Mouse (Mus musculus) right cerebral cortex, postnatal 25 days (tissue): ENCODE data around the gene Nkx6-2.

ENCODE experiments used
- DNase-seq: peaks from one replicate; pipeline ENCODE4 v3.0.0; 2022

The Nkx6-2 gene

DNA sequence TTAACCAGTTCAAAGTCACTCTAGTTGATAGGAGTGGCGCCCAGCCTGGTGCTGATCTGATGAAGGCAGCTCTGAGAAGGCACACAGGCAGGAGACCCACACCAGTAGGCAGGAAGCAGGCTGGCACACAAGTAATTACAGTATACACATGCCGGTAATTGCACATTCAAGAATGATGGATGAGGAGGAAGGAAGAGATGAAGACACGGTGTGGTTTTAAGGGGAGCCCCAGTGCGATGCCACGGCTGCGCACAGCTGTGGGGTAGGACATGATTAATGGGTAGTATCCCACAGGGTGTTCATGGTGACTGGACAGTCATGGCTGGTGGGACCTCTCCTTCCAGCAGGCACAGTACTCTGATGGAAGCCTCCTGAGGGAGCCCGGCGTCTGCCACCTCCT lies 16.1 kb downstream of the Nkx6-2 start:
- no peak for DNase-seq

DNA sequence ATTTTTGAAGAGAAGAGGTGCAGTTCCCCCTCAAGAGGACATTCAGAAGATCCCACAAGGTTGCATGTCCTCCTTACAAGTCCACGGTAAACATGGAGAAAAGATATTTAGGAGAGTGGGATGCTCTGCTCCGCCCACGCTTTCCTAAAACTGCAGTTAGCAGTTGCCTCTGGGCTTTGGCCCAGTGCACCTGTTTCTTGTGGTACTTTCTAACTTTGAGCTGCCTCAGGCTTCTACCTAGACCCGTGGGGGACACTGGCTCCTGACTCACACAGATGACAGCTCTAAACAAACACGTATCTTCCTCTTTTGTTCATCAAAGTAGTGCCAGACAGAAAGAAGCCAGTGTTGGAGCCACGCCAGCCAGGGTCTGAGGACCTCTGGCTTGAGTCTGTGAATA lies 16.6 kb downstream of the Nkx6-2 start:
- DNase-seq, result no peak

DNA sequence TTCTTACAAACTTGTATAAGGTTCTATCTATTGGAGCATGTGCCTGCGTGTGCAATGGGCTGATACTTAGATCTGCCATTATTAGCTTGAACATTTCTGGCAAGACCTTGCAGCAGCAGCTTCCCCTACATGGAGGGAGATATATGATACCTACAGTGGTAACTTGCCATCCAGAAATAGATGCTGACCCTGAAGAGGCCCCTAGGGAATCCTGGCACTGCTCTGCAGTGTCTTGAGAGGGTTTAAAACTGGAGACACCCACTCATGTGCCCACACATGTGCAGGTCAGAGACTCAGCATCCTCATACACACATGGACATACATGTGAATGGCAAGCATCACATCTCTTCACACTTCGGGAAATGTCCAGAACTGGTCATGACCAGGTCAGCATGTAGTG lies 18.4 kb downstream of the Nkx6-2 start:
- no peak for DNase-seq

DNA sequence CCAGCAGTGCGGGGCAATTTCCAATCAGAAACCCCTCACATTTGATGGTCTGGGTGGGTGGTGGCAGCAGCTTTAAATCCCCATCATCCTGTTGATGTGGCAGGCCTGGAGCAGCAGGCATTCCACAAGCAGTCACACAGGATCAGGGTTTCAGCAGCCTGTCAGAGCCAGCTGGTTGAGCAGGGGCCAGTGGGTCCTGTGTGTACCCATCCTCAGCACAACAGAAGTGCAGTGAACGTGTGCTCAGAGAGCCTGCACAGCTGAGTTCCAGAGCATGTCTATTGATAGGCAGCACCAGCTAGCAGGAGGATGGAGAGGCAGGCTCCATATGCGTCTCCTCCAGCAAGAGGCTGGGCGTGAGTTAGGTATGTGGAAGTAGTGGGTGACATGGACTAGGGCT lies 19.2 kb downstream of the Nkx6-2 start:
- DNase-seq, result no peak

DNA sequence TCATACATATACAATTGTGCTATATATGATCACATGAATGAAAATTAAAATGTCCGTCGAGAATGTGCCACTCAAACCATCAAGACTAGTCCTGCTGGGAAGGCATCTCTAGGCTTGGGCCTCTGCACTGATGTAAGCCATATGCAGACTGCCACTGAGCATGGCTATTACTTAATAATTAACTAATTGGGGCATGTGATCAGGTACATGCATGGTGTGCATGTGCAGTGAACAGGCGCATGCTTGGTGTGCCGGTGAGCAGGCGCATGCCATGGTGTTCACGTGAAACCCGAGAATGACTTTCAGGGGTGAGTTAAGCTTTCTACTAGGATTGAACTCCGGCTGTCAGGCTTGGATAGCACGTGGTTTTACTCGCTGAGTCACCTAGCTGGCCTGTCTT lies 22.9 kb downstream of the Nkx6-2 start:
- no peak for DNase-seq

DNA sequence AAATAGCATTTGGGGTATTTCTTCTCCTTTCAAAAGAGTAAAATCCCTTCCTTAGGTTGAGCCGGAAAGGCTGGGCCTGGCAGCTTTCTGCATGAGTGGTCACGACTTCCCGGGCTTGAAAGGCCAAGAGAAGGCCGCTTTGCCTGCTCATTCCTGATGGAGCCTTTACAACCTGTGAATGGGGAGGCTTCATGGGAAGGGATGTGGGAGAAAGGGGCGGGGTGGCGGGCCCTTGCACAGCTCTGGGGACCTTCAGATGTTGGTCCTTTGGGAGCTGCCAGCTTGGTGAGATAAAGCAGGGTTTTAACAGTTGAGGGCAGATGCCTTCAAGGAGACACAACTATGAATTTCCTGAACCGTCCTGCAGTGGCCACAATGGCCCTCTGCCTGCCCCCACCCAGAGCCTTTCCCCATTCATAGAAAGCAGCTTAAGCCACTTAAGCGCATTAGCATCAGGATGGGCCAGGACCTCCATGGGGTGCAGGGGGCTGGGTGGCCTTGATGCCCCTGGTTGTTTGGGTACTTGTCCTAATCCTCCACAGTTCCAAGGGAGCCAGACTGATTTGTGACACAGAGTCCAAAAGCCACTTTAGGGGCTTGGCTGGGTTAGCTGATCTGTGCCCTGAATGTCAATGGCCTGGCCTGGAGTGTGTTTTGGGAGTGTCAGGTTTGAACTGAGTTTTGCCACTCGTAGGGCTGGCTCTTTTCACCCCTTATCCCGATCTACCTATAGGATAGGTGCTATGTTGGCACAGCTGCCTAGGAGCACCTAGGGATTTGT lies 25.7 kb downstream of the Nkx6-2 start:
- no peak for DNase-seq

DNA sequence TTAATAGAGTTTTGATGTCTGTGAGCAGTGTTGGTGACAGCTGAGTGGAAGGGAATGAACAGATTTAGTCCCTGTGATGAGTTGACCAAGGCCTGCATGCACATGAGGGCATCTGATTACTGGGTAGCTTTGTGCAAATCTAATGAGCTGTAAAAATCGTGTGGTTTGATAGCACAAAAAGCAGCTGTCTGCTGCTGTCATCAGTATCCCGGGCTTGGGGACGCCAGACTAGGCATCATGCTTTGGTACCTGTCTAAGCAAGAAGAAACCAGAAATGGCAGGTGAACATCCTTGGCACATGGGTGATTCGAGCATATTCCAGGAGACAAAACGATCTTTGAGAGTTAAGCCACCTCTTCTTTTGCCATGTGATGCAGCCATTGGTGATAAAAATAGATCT lies 26.3 kb downstream of the Nkx6-2 start:
- DNase-seq, result no peak

DNA sequence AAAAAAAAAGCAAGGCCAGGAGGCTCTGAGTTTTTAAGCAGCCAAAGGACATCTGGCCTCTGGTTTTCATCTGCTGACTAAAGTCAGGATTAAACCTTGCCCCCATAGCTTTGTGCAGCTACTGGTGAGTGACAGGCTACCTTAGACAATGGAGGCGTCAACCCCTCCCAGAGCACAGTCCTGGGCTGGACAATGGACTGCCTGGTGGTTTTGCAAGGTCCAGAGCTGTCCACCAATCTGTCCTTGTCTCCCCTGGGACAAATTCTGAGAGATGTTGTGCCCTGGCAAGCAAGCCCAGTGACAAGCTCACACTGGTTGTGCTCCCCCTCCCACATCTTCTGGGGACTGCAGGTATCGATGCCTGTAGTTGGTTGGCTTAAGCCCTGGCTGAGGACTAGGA lies 31.1 kb downstream of the Nkx6-2 start:
- DNase-seq, result no peak

DNA sequence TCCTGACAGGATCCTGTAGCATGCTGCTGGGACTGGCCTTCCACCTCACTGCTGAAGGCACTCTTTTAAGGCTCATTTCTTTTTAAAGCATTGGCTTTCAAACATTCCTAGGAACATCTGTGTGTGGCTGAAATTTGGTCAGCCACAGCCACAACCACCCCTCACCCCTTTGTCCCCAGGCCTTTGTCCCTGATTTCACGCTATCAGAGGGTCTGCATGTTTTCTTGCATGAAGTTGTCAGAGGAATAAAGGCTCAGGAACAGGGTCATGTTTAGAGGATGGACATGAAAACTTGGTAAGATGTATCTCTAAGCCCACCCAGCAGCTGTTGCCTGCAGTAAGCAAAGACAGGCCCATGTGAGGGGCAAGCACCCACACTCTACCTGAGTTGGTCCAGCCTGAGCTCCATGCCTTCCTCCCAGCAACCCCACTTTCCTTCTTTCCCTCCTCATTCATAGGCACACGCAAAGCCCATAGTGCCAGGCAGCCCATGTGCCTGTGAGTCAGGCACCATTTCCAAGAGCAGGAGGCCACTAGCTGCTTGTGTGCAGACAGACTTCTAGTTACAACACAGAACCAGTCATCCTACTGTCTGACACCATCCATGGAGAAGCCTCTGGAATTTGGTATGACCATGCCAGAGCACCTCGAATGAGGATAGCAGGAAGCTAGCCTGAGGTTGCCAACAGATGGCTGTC lies 32.4 kb downstream of the Nkx6-2 start:
- no peak for DNase-seq

DNA sequence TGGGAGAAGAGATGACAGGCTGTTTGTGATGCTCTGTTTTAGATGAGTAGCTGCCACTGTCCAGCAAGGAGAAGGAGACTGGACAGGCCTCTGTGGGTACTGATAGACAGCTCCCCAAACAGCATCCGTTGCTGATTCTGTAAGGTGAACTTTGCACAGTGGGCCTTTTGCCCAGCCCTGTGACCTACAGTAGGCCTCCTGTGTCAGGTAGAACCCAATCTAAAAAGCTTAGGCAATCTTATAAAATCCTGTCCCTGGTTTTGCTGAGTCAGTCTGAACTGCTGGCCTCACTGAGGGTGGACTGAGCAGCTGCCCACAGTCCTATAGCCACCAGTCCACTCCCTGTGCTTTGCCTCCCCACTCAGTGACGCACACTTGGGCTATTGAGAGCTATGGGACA lies 35.3 kb downstream of the Nkx6-2 start:
- no peak for DNase-seq

DNA sequence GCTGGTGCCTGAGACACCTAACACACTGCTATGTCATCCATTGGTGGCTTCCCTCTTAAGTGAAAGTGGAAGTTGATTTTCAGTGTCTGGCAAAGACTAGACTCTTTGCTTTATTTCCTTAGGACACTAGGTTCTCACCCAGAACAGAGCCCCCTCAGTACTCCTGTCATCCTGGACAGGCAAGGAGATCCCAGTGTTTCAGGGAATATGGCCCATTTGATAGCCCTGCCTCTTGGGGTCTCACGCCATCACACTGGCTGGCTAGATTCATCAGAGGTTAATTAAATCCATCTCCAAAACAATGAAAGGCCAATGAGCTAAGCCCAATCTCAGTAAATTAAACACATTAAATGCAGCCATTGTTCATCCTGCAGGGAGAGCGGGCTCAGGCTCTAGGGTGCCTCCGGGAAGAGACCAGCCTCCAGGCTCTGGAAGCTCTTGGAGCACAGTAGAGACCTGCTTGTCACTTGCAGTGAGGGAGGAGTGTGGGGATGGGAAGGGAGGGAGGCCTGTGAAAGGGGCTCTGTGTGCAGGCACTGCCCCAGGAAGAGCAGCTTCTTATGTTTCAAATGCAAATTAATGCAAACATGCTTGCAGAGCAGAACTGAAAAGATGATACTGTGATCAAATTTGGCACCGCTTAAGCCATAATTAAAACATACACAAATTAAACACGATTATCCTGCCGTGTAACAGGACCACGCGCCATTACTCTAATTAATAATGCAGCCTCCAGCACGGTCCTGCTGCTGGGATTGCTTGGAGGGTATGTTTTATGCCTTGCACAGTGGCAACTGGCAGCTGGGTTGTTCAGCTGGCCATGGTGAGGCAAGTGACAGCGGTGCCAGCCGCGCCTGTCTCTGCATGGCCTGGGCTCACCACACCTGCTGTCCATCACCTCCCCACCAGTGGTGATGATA lies 37.6 kb downstream of the Nkx6-2 start:
- no peak for DNase-seq

DNA sequence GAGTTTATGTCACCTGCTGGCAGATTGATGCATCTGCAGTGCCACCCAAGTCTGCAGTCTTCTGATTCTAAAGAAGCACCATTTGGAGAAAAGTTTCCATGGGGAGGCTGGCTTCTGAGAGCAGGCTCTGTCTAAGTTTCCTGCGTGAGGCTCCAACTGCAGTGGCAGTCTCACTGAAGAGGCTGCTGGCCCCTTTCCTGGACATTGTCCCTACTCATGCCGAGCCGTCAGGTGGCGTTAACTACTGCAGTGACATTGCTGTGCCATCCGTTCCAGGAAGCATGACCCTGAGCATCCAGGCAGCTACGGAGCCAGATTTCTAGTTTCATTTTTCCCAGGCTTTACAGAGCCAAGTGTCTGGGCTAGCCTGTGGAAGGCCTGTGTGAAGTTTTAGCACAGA lies 41.2 kb downstream of the Nkx6-2 start:
- no peak for DNase-seq

DNA sequence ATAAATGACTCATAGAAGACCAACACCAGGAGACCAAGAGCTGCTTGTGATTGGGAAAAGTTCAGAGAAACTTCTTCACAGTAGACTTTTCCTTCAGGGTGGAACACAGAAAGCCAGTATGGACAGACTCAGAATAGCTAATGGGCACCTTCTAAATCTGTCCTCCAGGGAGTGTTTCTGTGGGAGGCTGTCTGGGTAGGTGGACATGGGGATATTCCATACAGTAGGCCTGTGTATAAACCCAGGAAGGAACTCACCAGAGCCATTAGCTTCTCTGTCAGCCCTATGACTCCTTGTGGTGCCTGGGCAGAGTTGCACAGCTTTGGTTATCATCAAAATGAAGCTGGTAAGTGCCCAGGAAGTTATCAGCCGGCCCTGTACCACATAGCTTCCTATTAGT lies 42.0 kb downstream of the Nkx6-2 start:
- DNase-seq, result no peak

DNA sequence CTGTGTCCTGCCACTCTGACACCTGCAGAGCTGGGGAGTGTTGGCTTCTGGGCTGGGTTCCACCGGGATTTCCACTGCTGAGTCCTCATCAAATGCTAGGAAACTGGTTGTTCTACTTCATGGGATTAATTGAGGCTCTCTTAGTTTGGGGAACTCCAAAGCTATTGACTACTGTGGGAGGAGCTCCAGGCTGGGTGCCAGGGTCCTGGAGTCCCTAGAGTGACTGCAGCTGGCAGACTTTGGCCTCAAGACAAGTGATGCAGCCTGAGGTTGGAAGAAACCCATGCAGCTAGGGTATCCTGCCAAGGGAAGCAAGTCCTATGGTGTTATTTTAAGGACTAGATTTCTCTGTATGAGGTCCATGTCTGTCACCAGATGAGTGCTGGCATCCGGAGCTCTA lies 44.1 kb downstream of the Nkx6-2 start:
- DNase-seq, result no peak

DNA sequence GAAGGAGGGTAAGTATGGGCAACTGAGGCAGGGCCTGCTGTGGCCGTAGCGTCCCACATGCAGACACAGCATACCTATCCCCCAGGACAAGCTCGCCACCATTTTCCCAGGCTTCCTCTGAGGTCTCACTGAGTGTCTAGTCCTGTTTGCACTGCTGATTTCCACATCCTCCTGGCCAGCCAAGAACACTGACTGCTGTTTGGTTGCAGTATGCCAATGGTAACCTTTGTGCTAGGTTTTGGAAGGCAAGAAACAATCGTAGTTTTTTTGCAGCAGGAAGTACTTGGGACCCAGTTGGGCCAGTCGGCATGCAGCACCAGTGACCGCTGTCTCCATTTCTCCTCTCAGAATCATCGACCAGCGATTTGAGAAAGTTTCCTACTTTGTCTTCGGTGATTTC lies 44.8 kb downstream of the Nkx6-2 start:
- no peak for DNase-seq

DNA sequence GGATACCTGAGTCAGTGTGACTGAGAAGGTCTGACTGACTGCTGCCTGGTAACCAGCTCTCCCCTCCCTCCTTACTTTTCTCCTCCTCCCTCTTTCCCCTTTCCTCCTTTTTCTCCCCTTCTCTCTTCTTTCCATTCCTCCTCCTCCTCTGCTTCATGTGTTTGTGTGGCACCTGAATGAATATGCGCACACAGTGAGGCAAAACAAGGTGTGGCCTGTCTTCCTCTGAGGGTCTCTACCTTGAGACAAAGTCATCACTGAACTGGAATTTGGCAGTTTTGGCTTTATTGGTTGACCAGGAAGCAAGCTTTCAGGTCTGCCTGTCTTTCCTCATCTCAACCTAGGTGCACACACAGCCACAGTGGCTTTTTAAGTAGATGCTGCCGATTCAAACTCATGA lies 45.8 kb downstream of the Nkx6-2 start:
- DNase-seq, result no peak

DNA sequence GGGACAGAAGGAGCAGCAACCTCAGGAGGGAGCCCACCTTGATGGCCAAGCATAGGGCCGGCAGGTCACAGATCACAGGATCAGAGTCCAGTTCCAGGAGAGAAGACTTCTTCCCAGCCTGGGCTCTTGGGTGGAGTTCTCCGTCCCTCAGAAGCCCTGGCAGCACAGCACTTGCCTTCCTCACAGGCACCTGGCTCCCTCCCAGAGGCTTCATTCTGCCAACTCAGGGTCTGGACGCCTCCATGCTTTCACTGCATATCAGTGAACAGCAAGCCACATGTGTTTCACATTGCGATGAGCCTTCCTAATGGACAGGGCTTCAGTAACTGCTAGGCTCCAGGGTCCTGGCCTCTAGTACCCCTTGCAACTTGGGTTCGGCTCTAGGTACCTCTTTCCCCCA lies 46.3 kb downstream of the Nkx6-2 start:
- DNase-seq, result no peak

DNA sequence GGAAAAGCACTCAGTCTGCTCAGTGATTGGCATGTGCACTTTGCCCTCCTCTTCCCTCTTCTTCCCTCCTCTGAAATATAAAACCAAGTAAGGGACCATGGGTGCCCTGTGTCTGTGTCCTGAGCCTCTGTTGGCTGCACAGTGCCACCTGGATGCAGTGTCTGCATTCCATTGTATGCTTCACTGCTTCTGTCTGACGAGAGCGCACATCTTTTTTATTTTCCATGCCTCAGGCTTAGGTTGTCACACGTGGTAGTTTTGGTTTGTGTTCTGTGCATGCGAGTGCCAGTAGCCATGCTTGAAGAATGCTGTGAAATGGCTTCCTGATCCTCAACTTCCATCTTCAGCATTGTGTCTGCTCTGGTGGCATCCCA lies 51.2 kb downstream of the Nkx6-2 start:
- DNase-seq, result no peak

DNA sequence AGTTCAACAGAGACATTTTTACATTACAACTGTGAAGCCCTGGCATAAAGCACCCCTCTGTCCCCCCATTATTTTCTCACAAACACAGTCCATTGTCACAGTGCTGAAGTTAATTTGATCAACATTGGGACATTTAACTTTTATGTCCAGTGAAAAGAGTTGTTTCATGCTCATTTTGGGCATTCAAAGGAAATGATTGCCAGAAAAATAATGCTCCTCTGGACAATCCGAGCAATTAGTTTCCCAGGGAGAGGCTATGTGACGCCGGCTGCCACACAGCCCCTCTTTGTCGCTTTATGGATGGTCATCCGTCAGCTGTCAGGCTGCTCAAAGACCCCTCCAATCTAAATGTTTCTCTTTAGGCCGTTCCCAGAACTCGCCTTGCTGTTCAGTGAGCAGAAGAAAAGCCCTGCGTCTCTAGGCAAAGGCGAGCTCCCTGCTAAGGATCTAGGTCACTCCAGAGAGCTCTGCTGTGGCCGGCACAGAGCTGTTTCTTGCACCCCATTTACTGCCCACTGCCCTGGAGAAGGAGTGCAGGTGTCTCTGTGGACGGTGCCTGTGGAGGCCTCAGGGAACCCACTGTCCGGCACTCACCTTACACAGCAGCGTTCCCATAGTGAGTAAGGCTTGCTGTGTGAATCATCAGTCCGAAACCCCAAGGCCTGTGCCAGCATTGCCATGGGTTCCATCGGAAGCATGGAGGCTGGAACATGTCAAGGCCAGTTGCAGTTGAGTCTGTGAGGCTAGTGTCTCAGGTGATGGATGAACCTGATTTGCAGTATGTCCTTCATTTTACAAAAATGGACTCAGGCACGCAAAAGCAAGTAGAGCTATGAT lies 51.8 kb downstream of the Nkx6-2 start:
- DNase-seq, result no peak
